Mouse (Mus musculus) urinary bladder, adult 2 months (tissue): ENCODE measurements around the gene Slc5a1. TPM values are rescaled to one million over a fixed set of nuclear protein-coding genes. Genes with fewer than 3 reads are reported as not detected.

ENCODE experiments used
- DNase-seq: peaks from one replicate; pipeline ENCODE4 v3.0.0; 2022; ENCODE audit warnings: low spot score
- polyA plus RNA-seq: library from polyadenylated mRNA; depleted of rRNA; stranded (reverse); fragments of >200 nt; gene quantifications from 2 replicates; pipeline ENCODE4 v1.2.3, GENCODE M21; 2012; rRNA removed

Slc5a1 gene
- 2.3 and 3.0 TPM in 2 replicates for polyA plus RNA-seq

DNA sequence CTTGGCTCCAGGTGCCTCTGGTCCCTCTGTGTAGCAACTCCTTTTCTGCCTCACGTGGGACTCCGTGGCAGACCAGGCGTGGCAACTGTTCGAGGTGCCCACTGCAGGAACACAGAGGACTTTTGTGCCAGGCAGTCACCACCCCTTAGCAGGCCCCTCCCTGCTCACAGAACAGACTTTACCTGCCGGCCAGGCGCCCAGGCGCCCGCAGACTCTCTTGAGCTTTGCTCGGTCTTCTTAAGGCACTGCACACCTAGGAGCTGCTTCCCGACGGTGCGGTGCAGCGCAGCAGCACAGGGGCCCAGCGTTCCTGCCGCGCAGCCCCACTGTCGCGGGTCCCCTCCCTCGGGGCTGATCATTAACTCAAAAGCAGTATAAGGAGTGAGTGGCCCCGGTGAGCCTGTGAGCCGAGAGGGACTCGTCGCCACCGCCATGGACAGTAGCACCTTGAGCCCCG is at the start of gene Slc5a1:
TSS of gene Slc5a1 (plus strand) at position 195 of the 457 bp plus-strand sequence.
- DNase-seq = no peak

DNA sequence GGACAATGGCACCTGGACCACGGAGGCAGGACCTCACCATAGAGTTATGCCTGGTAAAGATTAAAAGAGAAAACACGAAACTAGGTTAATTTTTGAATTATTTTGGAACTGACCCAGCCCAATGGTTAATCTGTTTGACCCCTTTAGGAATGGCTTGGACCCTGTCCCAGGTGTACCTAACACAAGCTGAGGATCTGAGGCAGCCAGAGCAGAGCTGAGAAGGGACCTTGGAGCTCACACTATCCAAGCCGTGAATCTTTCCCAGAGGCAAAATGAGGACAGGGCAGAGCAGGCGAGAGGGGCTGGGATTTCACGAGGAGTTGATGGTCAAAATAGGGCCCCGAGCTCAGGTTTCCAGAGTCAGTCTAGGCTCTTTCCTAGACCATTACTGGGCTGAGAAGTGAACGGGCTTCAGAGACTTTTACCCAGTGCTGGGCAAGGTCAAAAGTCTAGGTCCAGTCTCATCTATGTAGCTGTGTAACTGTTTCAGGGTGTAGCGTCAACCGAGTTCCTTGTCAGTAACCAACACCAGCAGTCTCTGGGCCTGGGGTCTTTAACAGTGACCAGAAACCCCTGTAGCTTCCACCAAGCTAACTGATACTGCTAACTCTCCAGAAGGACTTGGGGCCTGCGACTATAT is 47.8 kb upstream of the Slc5a1 start:
- DNase-seq = no peak

DNA sequence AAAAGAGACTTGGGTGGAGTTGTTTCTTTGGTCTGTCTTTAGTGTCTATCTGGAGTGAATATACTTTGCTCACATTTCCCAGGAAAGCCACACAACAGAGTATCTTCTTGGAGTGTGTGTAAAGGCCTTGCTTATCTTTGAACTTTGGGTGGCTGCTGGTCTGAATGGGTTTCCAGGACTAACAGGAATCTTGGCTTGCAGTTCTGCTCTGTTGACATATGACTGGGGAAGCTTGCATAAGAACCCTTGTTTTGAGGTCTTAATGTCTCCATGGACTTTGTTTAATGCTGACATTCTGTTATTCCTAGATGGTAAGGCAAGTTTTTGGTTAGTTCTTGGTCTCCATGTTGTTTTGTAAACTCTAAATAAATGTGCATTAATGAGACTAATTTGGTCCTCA is 33.9 kb upstream of the Slc5a1 start:
- DNase-seq = no peak

DNA sequence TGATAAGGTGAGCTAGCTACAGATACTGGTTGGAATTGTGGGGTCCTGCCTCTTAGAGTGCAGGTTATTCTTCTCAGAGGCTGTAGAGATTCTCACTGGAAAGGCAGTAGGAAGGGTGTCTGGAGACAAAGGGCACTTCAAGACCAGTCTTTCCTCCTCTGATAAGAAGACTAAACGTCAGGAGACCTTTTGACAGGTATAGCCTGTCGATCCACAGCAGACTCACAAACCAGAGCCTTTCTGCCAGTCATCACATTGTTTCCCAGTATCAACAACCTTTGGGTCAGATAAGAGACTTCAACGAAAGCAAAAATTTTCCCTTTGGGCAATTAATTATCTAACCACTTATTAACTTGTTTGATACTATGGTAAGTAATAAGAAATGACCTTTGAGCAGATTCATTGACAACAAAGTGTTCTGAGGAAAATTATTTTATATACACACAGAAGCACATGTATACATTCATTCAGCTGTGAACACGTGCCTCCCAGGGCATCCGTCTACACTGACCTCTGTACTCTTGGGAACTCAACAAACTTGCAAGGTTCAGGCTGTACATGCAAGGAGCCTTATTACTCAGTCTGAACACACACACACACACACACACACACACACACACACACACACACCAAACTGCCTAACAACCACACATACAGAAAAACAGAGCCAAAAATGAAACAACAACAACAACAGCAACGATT is 27.4 kb upstream of the Slc5a1 start:
- no peak for DNase-seq

DNA sequence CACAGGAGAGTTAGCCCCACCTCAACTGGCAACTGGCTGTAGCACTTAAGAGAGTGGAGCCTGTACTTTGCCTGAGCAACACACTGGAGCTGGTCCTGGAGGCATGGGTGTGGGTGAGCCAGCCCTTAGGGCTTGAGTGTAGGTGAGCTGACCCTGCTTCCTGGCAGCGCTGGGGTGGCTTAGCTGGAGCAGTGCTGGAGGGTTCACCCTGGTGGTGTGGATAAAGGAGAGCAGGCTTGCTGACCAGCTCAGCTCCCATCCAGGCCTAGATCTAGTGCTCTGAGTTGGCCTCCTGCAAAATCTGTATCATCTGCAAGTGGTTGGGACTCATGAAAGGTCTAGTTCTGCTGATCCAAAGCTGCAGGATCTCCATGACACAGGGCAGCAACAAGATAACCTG is 21.1 kb upstream of the Slc5a1 start:
- DNase-seq = no peak

DNA sequence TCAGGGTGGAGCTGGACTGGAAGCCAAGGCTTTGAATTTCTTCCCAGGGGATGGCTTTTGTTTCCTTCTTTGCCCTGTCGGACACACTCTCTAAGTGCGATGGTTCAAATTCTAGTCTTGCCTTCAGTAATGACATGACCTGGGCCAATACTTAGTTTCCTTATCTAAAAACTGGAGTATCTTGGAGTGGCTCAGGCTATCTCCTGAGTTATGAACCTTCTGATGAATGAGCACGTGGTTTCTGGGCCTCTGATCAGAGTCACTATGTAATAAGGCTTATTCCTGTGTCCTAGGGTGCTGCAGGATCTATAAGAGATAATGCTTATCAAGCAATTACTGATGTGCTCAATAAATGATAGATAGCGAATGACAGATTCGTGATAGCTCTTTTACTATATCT is 19.4 kb upstream of the Slc5a1 start:
- no peak for DNase-seq

DNA sequence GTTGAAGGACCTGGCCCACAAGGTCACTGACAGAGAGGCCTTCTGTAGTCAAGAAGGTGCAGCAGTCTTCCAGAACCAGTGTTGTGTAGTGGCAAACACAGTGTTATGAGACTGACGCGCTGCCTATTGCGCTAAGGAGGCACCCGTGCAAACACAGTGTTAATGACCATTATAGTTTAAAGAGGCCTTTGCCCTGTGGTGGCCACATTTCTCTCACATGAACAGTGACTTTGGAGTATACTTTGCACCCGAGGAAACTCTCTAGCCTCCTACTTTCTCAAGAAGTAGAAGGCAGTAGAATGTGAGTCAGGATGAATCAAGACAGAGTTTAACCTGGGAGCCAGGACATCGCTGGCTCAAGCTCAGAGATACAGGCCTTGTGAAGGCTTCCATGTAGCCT is 12.7 kb upstream of the Slc5a1 start:
- no peak for DNase-seq

DNA sequence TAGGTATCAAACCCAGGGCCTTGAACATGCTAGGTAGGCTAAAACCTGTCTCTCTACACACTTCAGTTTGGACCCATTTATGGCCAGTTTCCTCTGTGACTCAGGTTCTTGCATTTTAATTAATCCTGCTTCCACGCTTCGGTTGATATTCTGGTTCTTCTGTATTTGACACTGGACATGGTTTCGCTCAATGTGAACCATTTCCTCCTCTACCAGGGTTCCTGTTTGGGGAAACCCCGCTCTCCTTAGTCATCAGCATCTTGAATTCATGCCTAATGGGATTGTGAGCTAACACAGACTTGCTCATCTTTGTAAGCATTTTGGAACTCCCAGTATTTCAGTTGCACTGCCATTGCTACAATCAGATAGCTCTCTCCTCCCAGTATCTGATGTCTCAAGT is 8.7 kb upstream of the Slc5a1 start:
- no peak for DNase-seq

DNA sequence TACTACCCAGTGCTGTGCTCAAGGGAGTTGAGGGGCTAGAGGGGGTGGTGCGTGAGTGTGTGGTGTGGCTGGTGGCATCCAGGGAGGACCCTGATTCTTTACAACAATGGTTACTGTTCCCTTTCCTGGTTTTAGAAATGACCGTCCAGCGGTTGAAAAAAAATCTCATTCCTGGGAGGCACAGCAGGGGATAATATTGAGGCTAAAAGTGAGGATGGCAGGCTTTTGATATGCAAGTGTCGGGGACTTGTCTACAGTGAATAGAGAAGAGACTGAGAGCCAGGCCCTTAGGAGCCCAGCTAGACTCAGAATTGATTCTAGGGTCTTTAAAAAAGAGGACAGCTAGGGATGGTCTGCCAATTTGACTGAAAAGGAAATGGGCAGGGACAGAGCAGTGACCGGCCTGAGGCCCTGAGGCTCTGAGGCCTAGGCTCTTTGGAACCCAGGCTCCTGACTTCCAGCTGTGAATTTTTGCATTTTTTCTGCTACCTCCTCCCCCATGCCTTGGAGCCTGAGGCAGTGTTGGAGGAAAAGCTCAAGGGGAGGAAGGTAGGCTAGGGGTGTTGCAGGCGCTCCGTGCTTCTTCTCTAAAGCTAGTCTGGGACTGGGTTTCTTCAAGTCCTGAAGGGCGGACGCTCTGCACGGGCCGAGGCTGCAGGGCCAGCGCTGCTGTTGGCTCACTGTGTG is 1.5 kb upstream of the Slc5a1 start:
- no peak for DNase-seq

DNA sequence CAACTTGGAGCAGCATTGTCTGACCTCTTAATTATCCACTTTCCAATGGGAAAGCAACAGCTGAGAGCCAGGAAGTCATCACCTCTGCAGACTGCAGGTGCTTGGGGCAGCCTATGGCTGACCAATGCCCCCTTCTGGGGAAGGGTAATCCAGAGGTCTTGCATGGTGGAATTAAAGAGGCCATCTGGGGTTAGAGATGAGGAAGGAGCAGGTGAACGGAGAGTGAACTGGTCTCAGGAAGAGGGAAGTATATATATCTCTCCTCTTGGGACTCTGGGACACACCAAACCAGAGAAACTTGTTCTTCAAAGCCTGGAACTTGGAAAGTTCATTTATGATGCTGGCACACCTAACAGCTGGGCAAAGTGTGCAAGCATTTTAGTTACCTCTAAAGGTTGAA is 857 bp downstream of the Slc5a1 start:
- no peak for DNase-seq

DNA sequence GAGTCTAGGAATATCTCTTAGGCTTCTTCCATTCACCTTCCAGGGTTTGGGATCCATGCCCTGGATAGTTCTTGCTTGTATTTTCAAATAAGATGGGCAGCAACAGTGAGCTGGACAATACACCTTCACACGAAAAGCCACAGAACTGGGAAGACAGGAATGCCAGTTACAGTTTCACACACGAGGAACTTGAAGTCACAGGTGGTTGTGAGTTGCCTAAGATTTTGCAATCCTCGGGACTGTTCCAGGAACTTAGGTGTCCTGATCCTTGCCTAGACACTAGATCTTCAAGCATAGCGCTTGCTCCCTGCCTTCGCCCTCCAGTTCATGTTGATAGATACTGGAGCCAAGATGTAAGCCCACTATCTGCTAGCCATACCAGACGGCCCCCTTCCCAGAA is 1.6 kb downstream of the Slc5a1 start:
- DNase-seq = no peak

DNA sequence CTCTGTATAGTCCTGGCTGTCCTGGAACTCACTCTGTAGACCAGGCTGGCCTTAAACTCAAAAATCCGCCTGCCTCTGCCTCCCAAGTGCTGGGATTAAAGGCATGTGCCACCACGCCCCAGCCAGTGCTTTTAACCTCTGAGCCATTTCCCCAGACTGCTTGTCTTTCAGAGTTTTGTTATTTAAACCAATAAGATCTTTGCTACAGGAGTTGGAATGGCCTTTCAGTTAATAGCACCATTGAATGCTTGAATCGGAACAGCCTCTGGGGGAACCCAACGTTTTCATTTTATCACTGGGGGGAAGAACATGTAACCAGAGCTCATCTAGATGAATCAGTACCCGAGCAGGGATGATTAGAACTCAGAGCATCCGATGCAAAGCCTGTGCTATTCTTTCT is 3.0 kb downstream of the Slc5a1 start:
- no peak for DNase-seq

DNA sequence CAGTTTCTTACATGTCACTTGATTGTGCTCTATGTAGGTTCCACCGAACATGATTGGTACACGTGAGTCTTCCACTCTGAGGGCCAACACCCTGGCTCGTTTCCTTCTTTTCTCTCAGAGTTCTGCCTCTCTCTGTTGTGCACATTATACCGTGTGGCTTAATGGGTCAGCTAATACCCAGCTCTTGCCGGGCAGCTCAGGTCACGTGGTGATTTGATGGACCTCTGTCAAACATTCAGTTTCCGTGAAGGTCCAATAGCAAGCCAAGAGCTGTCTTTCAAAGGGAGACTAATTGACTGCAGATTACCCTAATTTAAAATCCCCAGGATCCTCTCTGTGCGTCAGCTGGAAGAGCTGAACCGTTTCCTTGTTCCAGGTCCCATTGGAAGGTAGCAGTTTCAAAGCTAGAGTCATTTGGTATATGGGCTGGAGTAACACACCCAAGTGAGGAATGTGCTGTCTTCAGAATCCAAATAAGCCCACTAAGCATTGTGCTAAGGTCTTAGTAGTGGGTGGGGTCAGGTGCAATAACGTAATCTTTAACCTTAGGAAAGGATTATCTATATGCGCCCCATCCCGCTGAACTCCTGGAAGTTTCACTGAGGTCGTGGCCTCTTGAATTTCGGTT is 3.9 kb downstream of the Slc5a1 start:
- no peak for DNase-seq

DNA sequence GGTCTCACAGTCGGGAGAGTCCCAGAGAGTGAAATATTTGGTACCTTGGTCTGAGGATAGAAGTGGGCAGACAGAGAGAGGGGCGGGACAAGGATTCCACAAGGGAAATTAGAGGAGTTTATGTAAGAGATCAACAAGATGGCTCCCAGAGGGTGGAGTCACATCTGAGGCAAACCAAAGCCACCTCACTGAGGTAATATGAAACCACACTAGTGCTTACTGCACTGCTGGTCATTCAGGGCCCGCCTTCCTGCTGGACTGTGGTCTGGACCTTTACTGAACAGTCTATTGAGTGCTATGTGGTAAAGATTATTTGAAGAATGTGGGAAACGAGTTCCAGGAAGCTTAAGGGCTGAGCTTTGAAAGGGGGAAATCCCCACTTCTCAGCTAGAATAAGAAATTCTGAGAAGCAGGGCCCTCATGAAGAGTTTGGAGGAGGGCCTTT is 17.9 kb downstream of the Slc5a1 start:
- no peak for DNase-seq

DNA sequence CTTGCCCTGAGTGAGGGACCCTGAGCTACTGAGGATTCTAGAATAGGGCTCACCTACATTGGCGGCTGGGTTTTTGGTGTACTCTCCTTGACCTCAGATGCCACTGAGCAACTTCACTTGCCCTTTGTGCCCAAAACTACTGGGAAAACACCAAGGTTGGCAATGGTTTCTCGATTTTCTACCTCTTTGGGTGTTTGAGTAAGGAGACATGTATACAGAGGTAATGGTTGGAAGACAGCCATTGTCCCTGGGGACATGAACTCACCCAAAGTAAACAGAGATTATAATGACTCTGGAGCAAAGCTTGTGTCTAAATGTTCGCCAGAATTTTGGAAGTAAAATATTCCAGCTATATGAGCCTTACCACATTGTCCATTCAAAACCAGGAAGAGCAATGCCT is 19.6 kb downstream of the Slc5a1 start:
- DNase-seq = no peak

DNA sequence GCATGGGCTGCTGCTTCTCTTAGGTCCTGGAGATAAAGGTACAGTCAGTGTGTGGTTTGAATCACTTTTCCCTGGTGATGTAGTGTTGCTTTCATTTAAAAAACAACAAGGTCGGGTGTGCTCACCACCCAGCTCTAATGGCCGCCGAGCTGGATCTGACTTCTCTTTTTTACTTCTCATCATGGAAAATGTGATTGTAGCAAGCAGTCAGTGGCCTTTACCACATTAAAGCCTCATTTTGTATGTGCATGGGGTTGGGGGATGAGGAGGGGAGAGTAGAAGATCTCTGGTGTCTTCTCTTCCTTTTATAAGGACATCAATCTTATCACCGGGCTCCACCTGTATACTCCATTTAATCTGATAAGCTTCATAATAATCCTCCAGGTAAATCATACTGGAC is 21.3 kb downstream of the Slc5a1 start:
- no peak for DNase-seq

DNA sequence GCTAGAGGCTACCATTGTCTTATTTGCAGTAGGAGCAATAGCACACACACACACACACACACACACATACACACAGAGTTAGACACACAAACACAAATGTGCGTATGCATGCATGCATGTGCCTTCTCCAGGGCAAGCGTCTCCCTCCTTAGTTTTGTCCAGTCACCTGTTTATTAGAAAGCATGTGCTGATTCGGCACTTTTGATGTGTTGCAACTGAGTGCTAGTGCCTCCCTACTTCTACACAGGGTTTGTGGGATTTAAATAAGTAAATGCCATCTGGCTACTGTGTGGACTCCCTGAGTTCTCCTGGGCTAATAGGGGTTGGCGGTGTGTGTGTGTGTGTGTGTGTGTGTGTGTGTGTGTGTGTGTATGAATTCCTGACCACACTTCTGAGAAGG is 30.1 kb downstream of the Slc5a1 start:
- no peak for DNase-seq

DNA sequence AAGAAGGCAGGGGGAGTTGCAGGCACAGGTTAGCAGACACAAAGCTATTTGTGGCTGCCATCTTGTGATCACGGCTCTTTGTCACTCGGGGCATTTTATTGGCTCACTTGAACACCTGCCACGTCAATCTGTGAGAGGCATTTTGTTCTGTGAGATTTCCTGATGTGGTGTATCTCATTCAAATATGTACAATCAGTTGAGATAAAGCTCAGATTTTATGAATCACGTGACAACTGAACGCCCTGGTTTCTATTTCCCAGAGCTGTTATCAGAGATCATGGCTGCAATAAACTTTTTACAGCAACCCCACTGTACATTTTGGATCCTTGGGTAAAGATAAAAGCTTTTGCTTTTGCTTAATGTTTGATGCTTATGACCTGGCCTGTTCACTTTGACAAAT is 31.6 kb downstream of the Slc5a1 start:
- DNase-seq = no peak

DNA sequence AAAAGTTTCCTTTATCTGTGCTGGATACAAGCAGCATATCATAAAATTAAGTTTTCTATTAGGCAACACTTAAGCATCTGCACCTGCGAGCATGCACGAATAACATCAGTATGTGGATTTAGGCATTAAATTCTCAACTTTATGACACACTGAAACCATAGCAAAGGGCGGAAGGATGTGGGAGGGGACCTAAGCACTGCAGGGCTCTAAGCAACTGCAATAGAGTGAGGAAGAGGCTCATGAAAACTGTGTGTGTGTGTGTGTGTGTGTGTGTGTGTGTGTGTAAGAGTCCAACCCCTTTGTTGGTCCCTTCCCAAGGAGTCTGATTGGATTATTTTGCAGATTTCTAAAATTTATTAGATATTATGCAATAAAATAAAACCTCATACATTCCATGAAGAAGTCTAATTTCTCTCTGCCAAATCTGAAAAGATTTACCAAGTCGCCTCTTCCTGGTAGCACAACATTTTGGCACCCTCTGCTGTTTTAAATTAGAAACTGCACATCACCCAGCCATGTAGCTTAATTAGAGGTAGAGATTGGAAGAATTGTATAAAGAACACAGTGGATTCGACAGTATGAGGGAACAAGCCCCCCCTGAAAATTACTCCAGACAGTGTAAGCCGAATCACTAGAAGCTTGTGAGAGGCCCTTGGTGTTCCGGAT is 38.9 kb downstream of the Slc5a1 start:
- DNase-seq = no peak

DNA sequence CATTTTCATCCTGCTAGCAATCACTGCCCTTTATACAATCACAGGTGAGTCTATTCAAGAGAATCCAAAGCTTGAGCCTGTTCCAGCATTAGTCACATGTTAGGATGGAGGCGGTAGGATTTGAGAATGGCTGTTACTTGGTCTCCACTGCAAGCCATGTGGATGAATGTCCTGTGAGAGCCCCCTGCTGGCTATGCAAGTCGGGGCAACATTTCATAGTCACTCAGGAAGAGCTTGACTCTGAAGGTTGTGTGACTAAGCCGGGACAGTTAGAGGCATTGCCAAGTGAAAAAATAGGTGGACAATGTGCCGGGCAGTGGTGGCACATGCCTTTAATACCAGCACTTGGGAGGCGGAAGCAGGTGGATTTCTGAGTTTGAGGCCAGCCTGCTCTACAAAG is 40.0 kb downstream of the Slc5a1 start:
- no peak for DNase-seq

DNA sequence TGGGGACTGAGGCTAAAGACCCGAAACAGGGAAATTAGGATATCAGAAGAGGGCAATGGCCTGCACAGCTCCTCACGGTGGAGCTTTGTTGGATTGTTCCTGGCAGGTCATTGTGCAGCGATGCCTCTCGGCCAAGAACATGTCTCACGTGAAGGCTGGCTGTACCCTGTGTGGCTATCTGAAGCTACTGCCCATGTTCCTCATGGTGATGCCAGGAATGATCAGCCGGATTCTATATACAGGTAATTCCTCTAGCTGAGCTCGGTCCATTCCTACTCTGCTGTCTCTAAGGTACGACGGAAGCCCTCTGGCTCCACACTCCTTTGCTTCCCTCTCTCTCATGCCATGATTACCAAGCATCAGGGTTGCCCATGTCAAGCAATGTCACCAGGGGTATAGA is 42.8 kb downstream of the Slc5a1 start:
- no peak for DNase-seq

DNA sequence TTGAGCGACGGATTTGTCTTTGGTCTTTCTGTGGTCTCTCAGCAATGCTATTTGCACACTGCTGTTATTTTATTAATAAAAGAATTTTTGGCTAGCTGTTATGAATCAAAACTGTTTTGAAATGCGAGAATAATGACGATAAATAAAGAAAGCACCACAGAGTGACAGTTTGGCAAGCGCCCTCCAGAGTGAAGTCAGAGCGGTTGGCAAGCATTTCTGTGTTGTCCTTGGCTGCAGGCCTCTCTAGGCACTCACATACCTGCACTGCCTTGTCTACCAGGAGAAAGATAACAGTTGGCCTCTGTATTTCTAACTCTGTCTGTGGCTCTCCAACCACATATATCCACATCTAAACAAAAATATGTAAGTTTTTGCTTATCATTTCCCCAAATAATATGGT is 43.7 kb downstream of the Slc5a1 start:
- DNase-seq = no peak
